Mouse (Mus musculus) leukemia stem cell, adult 10-12 weeks (primary cell): ENCODE data around the gene Pitpnc1. TPM values are rescaled to one million over a fixed set of nuclear protein-coding genes. Genes with fewer than 3 reads are reported as not detected.

Source experiments
- polyA plus RNA-seq: library from polyadenylated mRNA; stranded (reverse); fragments of >175 nt; gene quantifications from 2 replicates; pipeline ENCODE4 v1.2.3, GENCODE M21; 2012; ENCODE audit warnings: low replicate concordance

Gene Pitpnc1
- 7.6 and 8.5 TPM in 2 replicates for polyA plus RNA-seq

GRCm38 (mm10) chr11:107470521-107471041 is at the start of gene Pitpnc1:
Gene Pitpnc1, minus strand, starts transcription at chr11:107470699.

GRCm38 (mm10) chr11:107479053-107479861 is 8.8 kb upstream of the Pitpnc1 start, which contains the start of gene Psmd12:
Gene Psmd12, plus strand, starts transcription at chr11:107479484.

DNA sequence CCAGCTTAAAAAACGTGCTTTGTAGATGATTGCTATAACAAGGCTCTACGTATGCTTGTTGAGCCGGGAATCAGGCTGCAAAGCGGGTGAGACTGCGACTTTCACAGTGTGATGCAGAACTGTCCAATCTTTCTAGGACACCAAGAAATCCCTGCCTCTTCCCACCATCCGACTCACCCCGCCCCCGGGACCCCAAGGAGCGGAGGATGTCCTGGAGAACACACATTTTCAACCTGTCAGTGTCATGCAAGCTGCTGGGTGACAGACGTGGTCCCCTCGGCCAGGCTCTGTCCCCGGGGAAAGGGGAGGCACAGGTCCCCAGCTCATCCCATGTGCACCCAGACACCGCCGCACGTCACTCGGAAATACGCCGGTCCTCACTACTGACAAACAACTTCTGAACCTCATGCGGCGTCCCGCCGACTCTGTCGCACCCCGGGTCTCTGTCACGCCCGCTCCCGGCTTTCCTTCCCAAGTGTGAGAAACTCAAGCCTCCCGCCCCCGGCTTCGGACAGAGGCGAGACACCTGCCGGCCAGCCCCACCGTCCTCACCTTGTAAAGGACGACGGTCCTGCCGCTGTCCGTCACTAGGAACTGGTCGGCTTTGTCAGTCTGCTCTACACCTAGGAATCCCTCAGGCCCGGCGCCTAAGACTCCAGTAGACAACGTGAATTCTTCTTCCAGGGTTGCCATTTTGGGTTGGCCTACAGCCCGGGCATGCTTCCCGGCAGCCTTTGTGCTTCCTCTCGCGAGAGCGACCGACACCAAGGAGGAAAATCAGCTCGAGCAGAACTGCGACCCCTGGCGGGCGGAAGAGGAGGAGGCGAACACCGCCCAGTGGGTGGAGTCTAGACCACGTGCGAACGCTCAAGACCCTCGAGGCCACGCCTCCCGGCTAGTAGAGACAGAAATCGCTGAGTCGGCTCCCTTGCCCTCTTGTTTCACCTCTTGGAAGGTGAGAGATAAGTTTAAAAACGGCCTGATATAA is 281.6 kb downstream of the Pitpnc1 start, which contains the start of gene Nol11:
Gene Nol11 (minus strand): TSS at position 817 of the 988 bp plus-strand sequence.

Other genes starting within 250 kb of the Pitpnc1 start
- 15.1 and 18.3 TPM in 2 replicates for gene Psmd12, start 8.8 kb upstream of the Pitpnc1 start, polyA plus RNA-seq
- 99.3 and 114 TPM in 2 replicates for gene Helz, start 77.2 kb upstream of the Pitpnc1 start, polyA plus RNA-seq
- gene Cacng1, start 245.8 kb upstream of the Pitpnc1 start, polyA plus RNA-seq = not detected in 2 replicates